Mouse (Mus musculus): ENCODE results near the gene Thsd1. TPM values are rescaled to one million over a fixed set of nuclear protein-coding genes. Genes with fewer than 3 reads are reported as not detected.

The Thsd1 gene
- polyA plus RNA-seq (2012; rRNA removed; ENCODE audit: low replicate concordance), result 5.5 and 7.2 TPM in 2 replicates

GRCm38 (mm10) chr8:22227061-22227877 is at the start of gene Thsd1:
Gene Thsd1 (plus strand): TSS chr8:22227313.

GRCm38 (mm10) chr8:22185431-22186397 is 41.4 kb upstream of the Thsd1 start, which contains the start of gene Ckap2:
Gene Ckap2 (minus strand): TSS chr8:22185819.

GRCm38 (mm10) chr8:22192660-22193431 is 34.3 kb upstream of the Thsd1 start, which contains the start of gene Vps36:
Gene Vps36 (plus strand): TSS chr8:22192809.

GRCm38 (mm10) chr8:22282999-22283491 is 55.9 kb downstream of the Thsd1 start, which contains the start of gene Tpte:
Gene Tpte (plus strand): TSS chr8:22283441.

Other genes starting within 250 kb of the Thsd1 start
- 0.09 and 0.10 TPM in 2 replicates for gene Atp7b, start 167.0 kb upstream of the Thsd1 start, polyA plus RNA-seq (2012; rRNA removed; ENCODE audit: low replicate concordance)
- gene Alg11, start 166.6 kb upstream of the Thsd1 start, polyA plus RNA-seq (2012; rRNA removed; ENCODE audit: low replicate concordance), result 2.2 and 7.4 TPM in 2 replicates
- 0.05 and 0.22 TPM in 2 replicates for gene Nek5, start 102.3 kb upstream of the Thsd1 start, polyA plus RNA-seq (2012; rRNA removed; ENCODE audit: low replicate concordance)
- gene Nek3, start 60.9 kb upstream of the Thsd1 start, polyA plus RNA-seq (2012; rRNA removed; ENCODE audit: low replicate concordance), result 0.56 and 1.0 TPM in 2 replicates
- 0.46 and 0.57 TPM in 2 replicates for gene Ckap2, start 41.5 kb upstream of the Thsd1 start, polyA plus RNA-seq (2012; rRNA removed; ENCODE audit: low replicate concordance)
- gene Vps36, start 34.5 kb upstream of the Thsd1 start, polyA plus RNA-seq (2012; rRNA removed; ENCODE audit: low replicate concordance), result 6.2 and 13.8 TPM in 2 replicates
- 0.06 TPM in 1 of 2 replicates, not detected in the other for gene Tpte, start 56.1 kb downstream of the Thsd1 start, polyA plus RNA-seq (2012; rRNA removed; ENCODE audit: low replicate concordance)
- gene Slc25a15, start 171.3 kb downstream of the Thsd1 start, polyA plus RNA-seq (2012; rRNA removed; ENCODE audit: low replicate concordance), result 3.7 and 4.6 TPM in 2 replicates
- gene Mrps31, start 184.0 kb downstream of the Thsd1 start, polyA plus RNA-seq (2012; rRNA removed; ENCODE audit: low replicate concordance), result 2.8 and 5.5 TPM in 2 replicates